In the genomic region with DNA sequence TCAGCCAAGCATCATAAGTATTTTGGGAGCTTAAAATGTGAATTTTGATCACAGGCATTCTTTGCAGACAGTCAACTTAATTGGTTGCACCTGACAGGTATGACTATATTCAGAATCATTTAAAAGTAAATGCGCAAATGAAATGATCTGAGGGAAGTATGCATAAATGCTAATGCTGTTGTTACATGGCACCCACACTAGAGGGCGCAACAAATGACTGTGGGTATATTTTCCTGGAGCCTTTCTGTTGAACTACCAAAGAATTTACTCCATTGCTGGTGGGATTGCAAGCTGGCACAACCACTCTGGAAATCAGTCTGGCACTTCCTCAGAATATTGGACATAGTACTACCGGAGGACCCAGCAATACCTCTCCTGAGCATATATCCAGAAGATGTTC, we compare ENCODE assay signal across 14 mouse cellular contexts.
DNase-seq lines count a peak whose midpoint lies in the region; ATAC-seq and TF ChIP-seq lines count a peak whose summit lies in the region.
"Had no signal": no experiment of that assay in that cellular context is flagged by ENCODE, and none has a peak within 500 bp of the region (broad histone marks: within the 10 kb centered on the region; RNA-seq: fewer than 3 reads in every experiment).

No protein-coding gene starts in this region.

- H3K4me3 ChIP-seq in layer of hippocampus, adult 2 months: no peak overlapping the region
- H3K4me3 ChIP-seq in forebrain, embryonic 14.5 days (ENCODE audit: low read depth, low read length): no peak overlapping the region
- H3K4me3 ChIP-seq: erythroblast, embryonic 14.5 days; liver, embryonic 13.5 days; neural tube, embryonic 15.5 days had no signal

- no peaks in the 10 kb centered on the region for H3K36me3 ChIP-seq in forebrain, embryonic 14.5 days (ENCODE audit: control insufficient read depth, insufficient read depth, low read length)
- H3K36me3 ChIP-seq: liver, embryonic 13.5 days; neural tube, embryonic 15.5 days had no signal

- H3K4me2 ChIP-seq in forebrain, embryonic 14.5 days (ENCODE audit: low read length): no peak overlapping the region
- H3K4me2 ChIP-seq: liver, embryonic 13.5 days; neural tube, embryonic 15.5 days had no signal

- peak; percentile 67 for TF ChIP-seq CTCF in layer of hippocampus, adult 2 months (conservative IDR thresholded peaks at IDR 0.05)

- WGBS in forebrain, embryonic 14.5 days: 80% methylated on average over 3 of the region's 3 CpGs

- no peak overlapping the region for H3K27ac ChIP-seq in layer of hippocampus, adult 2 months
- H3K27ac ChIP-seq in forebrain, embryonic 14.5 days (ENCODE audit: low read depth, low read length): no peak overlapping the region
- H3K27ac ChIP-seq: liver, embryonic 13.5 days; neural tube, embryonic 15.5 days had no signal

- H3K9ac ChIP-seq in forebrain, embryonic 14.5 days (ENCODE audit: low read length): no peak overlapping the region
- H3K9ac ChIP-seq: liver, embryonic 13.5 days; neural tube, embryonic 15.5 days had no signal

- H3K9me3 ChIP-seq in forebrain, embryonic 14.5 days (replicated peaks; ENCODE audit: control insufficient read depth, low read length): no peaks in the 10 kb centered on the region
- H3K9me3 ChIP-seq: liver, embryonic 13.5 days; neural tube, embryonic 15.5 days had no signal

- peak; percentile 16 for DNase-seq in adrenal gland, postnatal 14 days
- DNase-seq in adrenal gland, adult 18-20 months (ENCODE audit: low spot score in 2 of 2): no peak
- no peak for DNase-seq in layer of hippocampus, adult 2 months (ENCODE audit: low spot score in 2 of 2)
- no peak for DNase-seq in layer of hippocampus, adult 9-11 months
- DNase-seq in urinary bladder, postnatal 25 days (ENCODE audit: low spot score): peak; percentile 2
- no peak for DNase-seq in urinary bladder, postnatal 10 days (ENCODE audit: low spot score)
- DNase-seq in forebrain, embryonic 14.5 days (ENCODE audit: low spot score): no peak
- DNase-seq: heart, adult 18-20 months; heart, postnatal 14 days; liver, embryonic 13.5 days; thymus, adult 2 months had no signal

- ATAC-seq in forebrain, embryonic 14.5 days: no peak
- no peak for ATAC-seq in erythroid progenitor cell, adult 5-6 weeks (replicated peaks; ENCODE audit: low FRiP score, poor library complexity, severe bottlenecking)

- H3K27me3 ChIP-seq in forebrain, embryonic 14.5 days (replicated peaks; ENCODE audit: control insufficient read depth, insufficient read depth, low read length): no peaks in the 10 kb centered on the region
- H3K27me3 ChIP-seq: liver, embryonic 13.5 days; neural tube, embryonic 15.5 days had no signal

- no peaks in the 10 kb centered on the region for H3K4me1 ChIP-seq in forebrain, embryonic 14.5 days (ENCODE audit: control insufficient read depth, insufficient read depth, low read length)
- H3K4me1 ChIP-seq: liver, embryonic 13.5 days; neural tube, embryonic 15.5 days had no signal

Comparison
In these comparisons a context has a peak if more than half of its experiments do, and no peak if none do; other contexts are left out.
1. DNase-seq: peak in adrenal gland, postnatal 14 days (single experiment) and urinary bladder, postnatal 25 days (single experiment); none in adrenal gland, adult 18-20 months (0 of 2), layer of hippocampus, adult 2 months (0 of 2), layer of hippocampus, adult 9-11 months (single experiment), urinary bladder, postnatal 10 days (single experiment) and forebrain, embryonic 14.5 days (single experiment).